Mouse (Mus musculus): ENCODE measurements at regions not wholly inside any gene's neighbourhood (a gene's known extent, or its start where the extent isn't known, plus 50 kb on each side); places are given as distances from the start of the nearest gene placed in this dataset.

- Histone ChIP-seq H3K4me3 (ENCODE audit: low read depth, low read length) (no peak overlapping the region), H3K27me3 (replicated peaks; ENCODE audit: control insufficient read depth, insufficient read depth, low read length) (no peaks in the 10 kb centered on the region), H3K9me3 (ENCODE audit: control insufficient read depth) (no peaks in the 10 kb centered on the region), H3K4me1 (replicated peaks; ENCODE audit: control insufficient read depth, insufficient read depth, low read length) (no peaks in the 10 kb centered on the region), H3K36me3 (ENCODE audit: control insufficient read depth, insufficient read depth) (no peaks in the 10 kb centered on the region), H3K27ac (ENCODE audit: low read depth, low read length) (no peak overlapping the region), H3K9ac (ENCODE audit: low read depth, low read length) (no peak overlapping the region), H3K4me2 (replicated peaks; ENCODE audit: low read depth) (no peak overlapping the region)
- 72% methylated on average over 3 of the region's 3 CpGs for WGBS
- no peak for ATAC-seq
- no peak for TF ChIP-seq CTCF (IDR thresholded peaks at IDR 0.05; ENCODE audit: low read depth)
These were observed 56.2 kb upstream of the Kitl start for GRCm38 (mm10) chr10:99959279-99959678.

GRCm38 (mm10) chr10:99952486-99952885, 62.9 kb upstream of the Kitl start:
- H3K27me3 ChIP-seq (replicated peaks; ENCODE audit: control insufficient read depth, insufficient read depth, low read length), result no peaks in the 10 kb centered on the region

GRCm38 (mm10) chr10:99951718-99952117, 63.7 kb upstream of the Kitl start:
- WGBS, result 79% methylated on average over 4 of the region's 4 CpGs
- Histone ChIP-seq H3K4me2 (replicated peaks; ENCODE audit: low read depth) (no peak overlapping the region), H3K27me3 (replicated peaks; ENCODE audit: control insufficient read depth, insufficient read depth, low read length) (no peaks in the 10 kb centered on the region), H3K36me3 (ENCODE audit: control insufficient read depth, insufficient read depth) (no peaks in the 10 kb centered on the region), H3K9ac (ENCODE audit: low read depth, low read length) (no peak overlapping the region), H3K4me3 (ENCODE audit: low read depth, low read length) (no peak overlapping the region), H3K27ac (ENCODE audit: low read depth, low read length) (no peak overlapping the region), H3K9me3 (ENCODE audit: control insufficient read depth) (no peaks in the 10 kb centered on the region), H3K4me1 (replicated peaks; ENCODE audit: control insufficient read depth, insufficient read depth, low read length) (no peaks in the 10 kb centered on the region)
- no peak for TF ChIP-seq CTCF (IDR thresholded peaks at IDR 0.05; ENCODE audit: low read depth)
- ATAC-seq, result no peak

More at GRCm38 (mm10) chr10:99952486-99952885, 62.9 kb upstream of the Kitl start:
- no peak overlapping the region for H3K9ac ChIP-seq (ENCODE audit: low read depth, low read length)
- H3K4me3 ChIP-seq (ENCODE audit: low read depth, low read length), result no peak overlapping the region
- WGBS, result 76% methylated on average over 7 of the region's 7 CpGs
- no peaks in the 10 kb centered on the region for H3K36me3 ChIP-seq (ENCODE audit: control insufficient read depth, insufficient read depth)
- no peaks in the 10 kb centered on the region for H3K4me1 ChIP-seq (replicated peaks; ENCODE audit: control insufficient read depth, insufficient read depth, low read length)
- TF ChIP-seq CTCF (IDR thresholded peaks at IDR 0.05; ENCODE audit: low read depth), result no peak
- ATAC-seq, result no peak
- no peak overlapping the region for H3K27ac ChIP-seq (ENCODE audit: low read depth, low read length)
- H3K9me3 ChIP-seq (ENCODE audit: control insufficient read depth), result no peaks in the 10 kb centered on the region
- no peak overlapping the region for H3K4me2 ChIP-seq (replicated peaks; ENCODE audit: low read depth)

GRCm38 (mm10) chr10:99951316-99951715, 64.1 kb upstream of the Kitl start:
- H3K4me2 ChIP-seq (replicated peaks; ENCODE audit: low read depth), result no peak overlapping the region
- H3K9ac ChIP-seq (ENCODE audit: low read depth, low read length), result no peak overlapping the region
- no peaks in the 10 kb centered on the region for H3K36me3 ChIP-seq (ENCODE audit: control insufficient read depth, insufficient read depth)
- H3K4me3 ChIP-seq (ENCODE audit: low read depth, low read length), result no peak overlapping the region
- no peak for ATAC-seq
- no peaks in the 10 kb centered on the region for H3K9me3 ChIP-seq (ENCODE audit: control insufficient read depth)
- H3K27me3 ChIP-seq (replicated peaks; ENCODE audit: control insufficient read depth, insufficient read depth, low read length), result no peaks in the 10 kb centered on the region
- no peaks in the 10 kb centered on the region for H3K4me1 ChIP-seq (replicated peaks; ENCODE audit: control insufficient read depth, insufficient read depth, low read length)
- no peak overlapping the region for H3K27ac ChIP-seq (ENCODE audit: low read depth, low read length)
- no peak for TF ChIP-seq CTCF (IDR thresholded peaks at IDR 0.05; ENCODE audit: low read depth)
- WGBS, result 84% methylated on average over 6 of the region's 6 CpGs

- no peaks in the 10 kb centered on the region for H3K9me3 ChIP-seq (ENCODE audit: control insufficient read depth)
- ATAC-seq, result no peak
- TF ChIP-seq CTCF (IDR thresholded peaks at IDR 0.05; ENCODE audit: low read depth), result no peak
- H3K27ac ChIP-seq (ENCODE audit: low read depth, low read length), result no peak overlapping the region
- H3K4me2 ChIP-seq (replicated peaks; ENCODE audit: low read depth), result no peak overlapping the region
- H3K4me1 ChIP-seq (replicated peaks; ENCODE audit: control insufficient read depth, insufficient read depth, low read length), result no peaks in the 10 kb centered on the region
- no peak overlapping the region for H3K4me3 ChIP-seq (ENCODE audit: low read depth, low read length)
- no peak overlapping the region for H3K9ac ChIP-seq (ENCODE audit: low read depth, low read length)
- H3K36me3 ChIP-seq (ENCODE audit: control insufficient read depth, insufficient read depth), result no peaks in the 10 kb centered on the region
- WGBS, result 59% methylated on average over 3 of the region's 3 CpGs
- H3K27me3 ChIP-seq (replicated peaks; ENCODE audit: control insufficient read depth, insufficient read depth, low read length), result no peaks in the 10 kb centered on the region
These were observed 66.7 kb upstream of the Kitl start for GRCm38 (mm10) chr10:99948740-99949139.

GRCm38 (mm10) chr10:99945418-99945817, 70.0 kb upstream of the Kitl start:
- no peak overlapping the region for H3K4me3 ChIP-seq (ENCODE audit: low read depth, low read length)
- ATAC-seq, result no peak
- no peak overlapping the region for H3K27ac ChIP-seq (ENCODE audit: low read depth, low read length)
- WGBS, result 61% methylated on average over 3 of the region's 3 CpGs
- H3K27me3 ChIP-seq (replicated peaks; ENCODE audit: control insufficient read depth, insufficient read depth, low read length), result no peaks in the 10 kb centered on the region
- H3K4me2 ChIP-seq (replicated peaks; ENCODE audit: low read depth), result no peak overlapping the region
- H3K9ac ChIP-seq (ENCODE audit: low read depth, low read length), result no peak overlapping the region
- no peaks in the 10 kb centered on the region for H3K4me1 ChIP-seq (replicated peaks; ENCODE audit: control insufficient read depth, insufficient read depth, low read length)
- no peaks in the 10 kb centered on the region for H3K9me3 ChIP-seq (ENCODE audit: control insufficient read depth)
- TF ChIP-seq CTCF (IDR thresholded peaks at IDR 0.05; ENCODE audit: low read depth), result no peak
- H3K36me3 ChIP-seq (ENCODE audit: control insufficient read depth, insufficient read depth), result no peaks in the 10 kb centered on the region

GRCm38 (mm10) chr10:99941665-99942064, 73.8 kb upstream of the Kitl start:
- no peak for ATAC-seq
- 67% methylated on average over 11 of the region's 11 CpGs for WGBS

More at GRCm38 (mm10) chr10:99941665-99942064, 73.8 kb upstream of the Kitl start:
- Histone ChIP-seq H3K9me3 (ENCODE audit: control insufficient read depth) (no peaks in the 10 kb centered on the region), H3K27ac (ENCODE audit: low read depth, low read length) (no peak overlapping the region), H3K4me1 (replicated peaks; ENCODE audit: control insufficient read depth, insufficient read depth, low read length) (0 out of 2 replicates have a peak, but pooled peaks cover 4% of the 10 kb centered on the region), H3K4me3 (ENCODE audit: low read depth, low read length) (no peak overlapping the region), H3K4me2 (replicated peaks; ENCODE audit: low read depth) (no peak overlapping the region), H3K9ac (ENCODE audit: low read depth, low read length) (no peak overlapping the region), H3K36me3 (ENCODE audit: control insufficient read depth, insufficient read depth) (no peaks in the 10 kb centered on the region), H3K27me3 (replicated peaks; ENCODE audit: control insufficient read depth, insufficient read depth, low read length) (no peaks in the 10 kb centered on the region)
- no peak for TF ChIP-seq CTCF (IDR thresholded peaks at IDR 0.05; ENCODE audit: low read depth)
